Mouse (Mus musculus) lung, adult 2 months (tissue): ENCODE results near the gene Camk1d.

Experiments
- CTCF ChIP-seq: fragments of 200-500 bp; IDR thresholded peaks from 2 replicates; pipeline ENCODE4 v1.5.1; 2011; ENCODE audit warnings: mild to moderate bottlenecking, low read length, control low read depth; ENCODE audit not compliant: insufficient read depth
- POLR2A ChIP-seq: fragments of 200-500 bp; IDR thresholded peaks from 2 replicates; pipeline ENCODE4 v1.6.1; 2011; ENCODE audit warnings: low read depth, mild to moderate bottlenecking, control low read depth, low read length, borderline replicate concordance; ENCODE audit errors: extremely low read depth

DNA sequence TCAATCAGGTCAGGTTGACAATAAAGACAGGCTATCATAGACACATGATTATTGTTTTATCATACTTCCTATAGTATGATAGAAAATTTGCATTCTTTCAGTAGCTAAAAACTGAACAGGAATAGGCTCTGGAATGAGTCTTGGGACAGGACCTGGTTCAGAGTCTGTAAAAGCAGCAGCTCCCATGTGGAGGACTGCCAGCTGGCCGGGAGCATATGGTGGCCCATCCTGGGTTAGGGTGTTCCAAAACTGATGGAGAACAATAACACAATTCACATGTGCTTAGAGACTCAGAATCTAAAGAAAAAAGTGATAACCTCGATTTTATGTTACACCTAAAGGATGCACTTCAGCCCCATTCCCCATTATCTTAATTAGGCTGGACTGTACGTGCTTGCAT is 343.0 kb downstream of the Camk1d start:
- TF ChIP-seq CTCF (no peak), POLR2A (no peak)
